Mouse (Mus musculus) stomach, adult 2 months (tissue): ENCODE measurements around the gene Gm49320. TPM values are rescaled to one million over a fixed set of nuclear protein-coding genes. Genes with fewer than 3 reads are reported as not detected.

Experiments
- polyA plus RNA-seq: library from polyadenylated mRNA; depleted of rRNA; stranded (reverse); fragments of >200 nt; gene quantifications from 2 replicates; pipeline ENCODE4 v1.2.3, GENCODE M21; 2012; rRNA removed

Gene Gm49320
- 0.19 and 0.23 TPM in 2 replicates for polyA plus RNA-seq

GRCm38 (mm10) chr8:4238434-4239192 lies at the start of gene Gm49320, which contains the start of gene Map2k7:
TSS of gene Gm49320 (plus strand) at chr8:4238865.
TSS of gene Map2k7 (plus strand) at chr8:4238740.

GRCm38 (mm10) chr8:4216791-4217621 lies 21.7 kb upstream of the Gm49320 start, which contains the start of gene Prr36:
TSS of gene Prr36 (minus strand) at chr8:4217459.

GRCm38 (mm10) chr8:4226739-4227347 lies 11.8 kb upstream of the Gm49320 start, which contains the start of gene Lrrc8e:
TSS of gene Lrrc8e (plus strand) at chr8:4226827.

GRCm38 (mm10) chr8:4247951-4248540 lies 9.4 kb downstream of the Gm49320 start, which contains the start of gene Tgfbr3l:
TSS of gene Tgfbr3l (plus strand) at chr8:4248214.

GRCm38 (mm10) chr8:4252934-4253841 lies 14.5 kb downstream of the Gm49320 start, which contains the start of gene Snapc2:
TSS of gene Snapc2 (plus strand) at chr8:4253080.

GRCm38 (mm10) chr8:4259125-4259804 lies 20.6 kb downstream of the Gm49320 start, which contains the start of gene Ctxn1:
TSS of gene Ctxn1 (minus strand) at chr8:4259274.

GRCm38 (mm10) chr8:4275275-4276110 lies 36.8 kb downstream of the Gm49320 start, which contains the start of gene Timm44:
TSS of gene Timm44 (minus strand) at chr8:4275913.

Other genes with a start within 250 kb of the Gm49320 start
- gene Cd209f, start 133.0 kb upstream of the Gm49320 start, polyA plus RNA-seq = 0.55 and 1.5 TPM in 2 replicates
- gene Cd209g, start 104.8 kb upstream of the Gm49320 start, polyA plus RNA-seq = 0.98 and 1.9 TPM in 2 replicates
- 10.3 and 13.7 TPM in 2 replicates for gene Evi5l, start 72.3 kb upstream of the Gm49320 start, polyA plus RNA-seq
- gene Prr36, start 21.4 kb upstream of the Gm49320 start, polyA plus RNA-seq = 0.11 and 0.15 TPM in 2 replicates
- gene Lrrc8e, start 12.0 kb upstream of the Gm49320 start, polyA plus RNA-seq = 3.1 and 3.7 TPM in 2 replicates
- gene Map2k7, start 125 bp upstream of the Gm49320 start, polyA plus RNA-seq = 12.0 and 20.2 TPM in 2 replicates
- gene Tgfbr3l, start 9.3 kb downstream of the Gm49320 start, polyA plus RNA-seq = 16.4 and 57.9 TPM in 2 replicates
- gene Snapc2, start 14.2 kb downstream of the Gm49320 start, polyA plus RNA-seq = 19.8 and 20.6 TPM in 2 replicates
- gene Ctxn1, start 20.4 kb downstream of the Gm49320 start, polyA plus RNA-seq = 36.1 and 38.4 TPM in 2 replicates
- gene Timm44, start 37.0 kb downstream of the Gm49320 start, polyA plus RNA-seq = 28.6 and 30.3 TPM in 2 replicates
- 0.12 and 0.84 TPM in 2 replicates for gene Ccl25, start 86.3 kb downstream of the Gm49320 start, polyA plus RNA-seq
- 11.2 and 12.1 TPM in 2 replicates for gene Elavl1, start 86.5 kb downstream of the Gm49320 start, polyA plus RNA-seq